Mouse (Mus musculus) forebrain, embryonic 14.5 days (tissue): ENCODE data around the gene Myl10. TPM values are rescaled to one million over a fixed set of nuclear protein-coding genes. Genes with fewer than 3 reads are reported as not detected.

Source experiments
- ATAC-seq: fragments of 200-750 bp; cut with Nextera tagmentation; 2 replicates; pipeline ENCODE4 v1.8.0; 2017; ENCODE audit warnings: mild to moderate bottlenecking, moderate library complexity
- DNase-seq: peaks from one replicate; pipeline ENCODE4 v3.0.0-alpha.2; 2015; ENCODE audit warnings: low spot score
- H3K27ac ChIP-seq: fragments of 300-500 bp; sonication (generic); 2 replicates; pipeline ENCODE4 v1.5.1; 2014; ENCODE audit warnings: low read depth, mild to moderate bottlenecking, control low read depth, low read length, moderate library complexity
- H3K27me3 ChIP-seq: fragments of 300-500 bp; sonication (generic); replicated peaks from 2 replicates; pipeline ENCODE4 v1.6.1; 2014; ENCODE audit warnings: low read length, control low read depth, mixed read lengths; ENCODE audit not compliant: control insufficient read depth, insufficient read depth
- H3K36me3 ChIP-seq: fragments of 300-500 bp; sonication (generic); 2 replicates; pipeline ENCODE4 v1.6.1; 2014; ENCODE audit warnings: low read length, control low read depth; ENCODE audit not compliant: control insufficient read depth, insufficient read depth
- H3K4me1 ChIP-seq: fragments of 300-500 bp; sonication (generic); 2 replicates; pipeline ENCODE4 v1.6.1; 2014; ENCODE audit warnings: antibody characterized with exemption, low read length, control low read depth; ENCODE audit not compliant: control insufficient read depth, insufficient read depth
- H3K4me2 ChIP-seq: fragments of 300-500 bp; sonication (generic); 2 replicates; pipeline ENCODE4 v1.6.1; 2014; ENCODE audit warnings: mild to moderate bottlenecking, control low read depth, low read length
- H3K4me3 ChIP-seq: fragments of 300-500 bp; sonication (generic); 2 replicates; pipeline ENCODE4 v1.5.1; 2014; ENCODE audit warnings: low read depth, low read length, control low read depth
- H3K9ac ChIP-seq: fragments of 300-500 bp; sonication (generic); 2 replicates; pipeline ENCODE4 v1.6.1; 2014; ENCODE audit warnings: mild to moderate bottlenecking, low read length, control low read depth, moderate library complexity
- H3K9me3 ChIP-seq: fragments of 300-500 bp; sonication (generic); replicated peaks from 2 replicates; pipeline ENCODE4 v1.6.1; 2016; ENCODE audit warnings: low read length, control low read depth, mixed read lengths; ENCODE audit not compliant: control insufficient read depth
- WGBS: fragments of 180-500 bp; shearing (Covaris S2); extraction: QIAGEN DNeasy Blood & Tissue Kit; methylation state at CpG from one replicate; pipeline ENCODE4 v1.1.7; 2014; 5-methylcytosine and 5-hydroxymethylcytosine counted together
- polyA plus RNA-seq: library from polyadenylated mRNA; unstranded; fragments of >200 nt; fragmentation: Nextera tagmentation; extraction: Ambion mirVana; gene quantifications from 2 replicates; pipeline ENCODE4 v1.2.1, GENCODE M21; 2014

Myl10 gene
- polyA plus RNA-seq, 1 experiment from 2014 or later = not detected

DNA sequence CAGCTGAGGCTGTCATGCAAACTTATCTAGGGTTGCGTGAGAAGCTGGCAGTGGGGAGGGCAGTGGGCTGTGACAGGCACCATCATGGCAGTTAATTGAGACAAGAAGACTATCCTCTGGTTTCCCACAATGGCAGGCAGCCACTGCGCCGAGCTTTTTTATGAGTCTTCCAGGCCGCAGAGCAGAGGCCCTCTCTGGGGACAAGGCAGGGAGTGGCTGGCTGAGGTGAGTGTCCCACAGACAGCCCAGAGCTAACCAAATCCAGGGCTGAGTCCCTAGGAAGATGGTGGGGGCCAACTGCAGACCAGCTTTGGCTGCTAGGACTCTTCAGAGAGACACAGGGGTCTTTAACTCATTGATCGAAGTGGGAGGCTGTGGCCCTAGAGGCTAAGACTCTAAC lies 3.6 kb downstream of the Myl10 start:
- no peak for ATAC-seq
- Histone ChIP-seq H3K27me3 (no peaks in the 10 kb centered on the region), H3K27ac (no peak overlapping the region), H3K4me3 (no peak overlapping the region), H3K36me3 (no peaks in the 10 kb centered on the region), H3K4me2 (no peak overlapping the region), H3K4me1 (no peaks in the 10 kb centered on the region), H3K9me3 (no peaks in the 10 kb centered on the region), H3K9ac (no peak overlapping the region)
- DNase-seq = no peak
- WGBS = 87% methylated on average over 5 of the region's 5 CpGs

- Histone ChIP-seq H3K4me2 (no peak overlapping the region), H3K4me3 (no peak overlapping the region), H3K9me3 (no peaks in the 10 kb centered on the region), H3K4me1 (no peaks in the 10 kb centered on the region), H3K27me3 (no peaks in the 10 kb centered on the region), H3K9ac (no peak overlapping the region), H3K36me3 (no peaks in the 10 kb centered on the region), H3K27ac (no peak overlapping the region)
- 78% methylated on average over 9 of the region's 9 CpGs for WGBS
- DNase-seq (no peak), ATAC-seq (no peak)
These were observed 4.7 kb downstream of the Myl10 start for GRCm38 (mm10) chr5:136697618-136698017.

GRCm38 (mm10) chr5:136702159-136702725 lies 9.3 kb downstream of the Myl10 start:
- no peak for DNase-seq
- no peak for ATAC-seq
- no peak overlapping the region for H3K4me2 ChIP-seq
- no peaks in the 10 kb centered on the region for H3K27me3 ChIP-seq
- no peak overlapping the region for H3K27ac ChIP-seq
- no peaks in the 10 kb centered on the region; the same call in 1 of the 2 replicates for H3K9me3 ChIP-seq
- H3K4me3 ChIP-seq = no peak overlapping the region
- no peaks in the 10 kb centered on the region for H3K36me3 ChIP-seq
- no peak overlapping the region for H3K9ac ChIP-seq
- no peaks in the 10 kb centered on the region for H3K4me1 ChIP-seq
- 86% methylated on average over 3 of the region's 3 CpGs for WGBS

DNA sequence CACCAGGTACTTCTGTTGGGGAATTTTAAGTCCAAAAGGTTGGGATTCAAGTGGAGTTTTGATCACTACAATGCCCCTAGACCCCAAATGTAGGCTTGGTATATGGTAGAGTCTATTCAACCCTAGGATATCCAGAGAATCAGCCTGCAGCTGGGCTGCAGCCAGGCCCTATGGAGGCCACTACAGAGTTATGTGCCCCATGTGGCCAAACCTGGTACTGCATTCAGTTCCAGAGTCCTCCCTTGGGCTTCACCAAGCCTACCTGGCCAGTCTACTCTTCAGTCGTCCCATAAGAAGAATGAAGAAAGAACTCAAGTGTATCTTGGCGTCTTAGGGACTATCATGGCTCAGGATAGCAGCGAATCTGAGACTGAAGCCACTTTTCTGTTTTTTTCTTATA lies 10.8 kb downstream of the Myl10 start:
- H3K27ac ChIP-seq = no peak overlapping the region
- H3K9ac ChIP-seq = no peak overlapping the region
- DNase-seq = peak; percentile 54
- H3K9me3 ChIP-seq = no peaks in the 10 kb centered on the region; the same call in 1 of the 2 replicates
- H3K36me3 ChIP-seq = no peaks in the 10 kb centered on the region
- no peaks in the 10 kb centered on the region for H3K4me1 ChIP-seq
- H3K27me3 ChIP-seq = no peaks in the 10 kb centered on the region
- no peak for ATAC-seq
- H3K4me3 ChIP-seq = no peak overlapping the region
- no peak overlapping the region for H3K4me2 ChIP-seq
- 43% methylated on average over 3 of the region's 3 CpGs for WGBS

DNA sequence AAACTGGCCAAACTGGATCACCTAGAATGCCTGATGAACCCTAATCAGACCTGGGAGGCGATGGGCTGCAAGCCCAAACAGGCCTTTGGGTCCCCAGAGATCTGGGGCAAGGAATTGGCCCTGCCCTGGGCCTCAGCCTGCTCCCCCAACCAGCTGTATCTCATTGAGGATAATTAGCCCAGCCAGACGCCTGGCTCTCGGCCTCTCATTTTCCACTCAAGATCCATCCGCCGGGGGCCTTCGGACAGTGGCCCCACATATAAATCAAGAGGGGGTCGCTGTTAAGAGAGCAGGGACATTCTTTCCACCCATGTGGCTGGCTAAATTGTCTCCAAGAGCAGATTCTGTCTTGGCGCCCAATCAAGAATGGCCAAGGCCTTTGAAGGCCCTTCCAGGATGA lies 11.2 kb downstream of the Myl10 start:
- no peak overlapping the region for H3K27ac ChIP-seq
- no peak for DNase-seq
- no peaks in the 10 kb centered on the region for H3K36me3 ChIP-seq
- H3K4me2 ChIP-seq = no peak overlapping the region
- WGBS = 83% methylated on average over 8 of the region's 8 CpGs
- no peak overlapping the region for H3K9ac ChIP-seq
- H3K27me3 ChIP-seq = no peaks in the 10 kb centered on the region
- H3K9me3 ChIP-seq = no peaks in the 10 kb centered on the region; the same call in 1 of the 2 replicates
- no peaks in the 10 kb centered on the region for H3K4me1 ChIP-seq
- no peak overlapping the region for H3K4me3 ChIP-seq
- ATAC-seq = no peak

DNA sequence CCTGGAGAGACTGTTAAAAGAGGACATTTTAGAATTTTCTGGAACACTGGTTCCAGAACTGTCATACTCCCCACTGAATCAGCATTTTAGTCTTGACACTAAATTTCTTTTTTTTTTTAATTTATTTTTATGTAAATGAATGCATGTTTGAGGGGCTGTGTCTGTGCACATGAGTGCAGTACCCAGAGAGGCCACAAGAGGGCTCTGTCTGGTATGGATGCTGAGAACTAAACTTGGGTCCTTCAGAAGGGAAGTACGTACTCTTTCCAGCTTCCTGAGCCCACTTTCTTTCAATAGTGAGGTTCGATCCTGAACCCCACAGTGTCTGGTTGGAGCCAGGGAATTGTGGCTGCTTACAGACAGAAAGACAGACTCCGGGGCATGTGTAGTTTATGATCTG lies 12.6 kb downstream of the Myl10 start:
- peaks cover under 1% of the 10 kb centered on the region; the same call in 1 of the 2 replicates for H3K4me1 ChIP-seq
- ATAC-seq = no peak
- no peak overlapping the region for H3K9ac ChIP-seq
- no peaks in the 10 kb centered on the region for H3K27me3 ChIP-seq
- no peak overlapping the region for H3K4me3 ChIP-seq
- H3K36me3 ChIP-seq = no peaks in the 10 kb centered on the region
- DNase-seq = no peak
- 97% methylated on average over 3 of the region's 3 CpGs for WGBS
- no peak overlapping the region for H3K4me2 ChIP-seq
- no peaks in the 10 kb centered on the region; the same call in 1 of the 2 replicates for H3K9me3 ChIP-seq
- no peak overlapping the region for H3K27ac ChIP-seq

- H3K4me3 ChIP-seq = no peak overlapping the region
- no peak overlapping the region for H3K4me2 ChIP-seq
- no peak overlapping the region for H3K9ac ChIP-seq
- H3K27ac ChIP-seq = no peak overlapping the region
- peak; percentile 91 for DNase-seq
- H3K9me3 ChIP-seq = no peaks in the 10 kb centered on the region; the same call in 1 of the 2 replicates
- no peaks in the 10 kb centered on the region for H3K36me3 ChIP-seq
- H3K27me3 ChIP-seq = no peaks in the 10 kb centered on the region
- peaks cover 4% of the 10 kb centered on the region; the same call in 1 of the 2 replicates for H3K4me1 ChIP-seq
- 2% methylated on average over 9 of the region's 9 CpGs for WGBS
- ATAC-seq = peak; percentile 57; the same call in 1 of the 2 replicates
These were observed 13.9 kb downstream of the Myl10 start for GRCm38 (mm10) chr5:136706803-136707202.

DNA sequence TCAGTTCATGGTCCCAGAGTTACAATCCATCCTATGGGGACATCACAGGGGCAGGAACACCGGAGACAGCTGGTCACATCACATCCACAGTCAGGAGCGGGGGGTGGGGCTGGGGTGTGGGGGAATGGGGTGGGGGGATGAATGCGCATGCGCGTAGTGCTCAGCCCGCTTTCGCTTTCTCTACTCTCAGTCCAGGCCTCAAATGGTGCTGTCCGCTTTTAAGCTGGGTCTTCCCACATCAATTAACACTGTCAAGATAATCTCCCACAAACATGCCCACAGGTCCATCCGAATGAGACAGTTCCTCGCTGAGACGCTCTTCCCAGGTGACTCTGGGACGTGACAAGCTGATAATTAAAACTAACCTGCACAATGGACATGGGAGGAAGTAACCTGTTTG lies 15.2 kb downstream of the Myl10 start:
- no peaks in the 10 kb centered on the region; the same call in 1 of the 2 replicates for H3K9me3 ChIP-seq
- no peak overlapping the region for H3K4me3 ChIP-seq
- WGBS = 77% methylated on average over 12 of the region's 12 CpGs
- H3K4me1 ChIP-seq = peaks cover 4% of the 10 kb centered on the region; the same call in 1 of the 2 replicates
- H3K4me2 ChIP-seq = no peak overlapping the region
- DNase-seq (no peak), ATAC-seq (no peak)
- no peak overlapping the region for H3K27ac ChIP-seq
- no peaks in the 10 kb centered on the region for H3K27me3 ChIP-seq
- no peak overlapping the region for H3K9ac ChIP-seq
- H3K36me3 ChIP-seq = no peaks in the 10 kb centered on the region

DNA sequence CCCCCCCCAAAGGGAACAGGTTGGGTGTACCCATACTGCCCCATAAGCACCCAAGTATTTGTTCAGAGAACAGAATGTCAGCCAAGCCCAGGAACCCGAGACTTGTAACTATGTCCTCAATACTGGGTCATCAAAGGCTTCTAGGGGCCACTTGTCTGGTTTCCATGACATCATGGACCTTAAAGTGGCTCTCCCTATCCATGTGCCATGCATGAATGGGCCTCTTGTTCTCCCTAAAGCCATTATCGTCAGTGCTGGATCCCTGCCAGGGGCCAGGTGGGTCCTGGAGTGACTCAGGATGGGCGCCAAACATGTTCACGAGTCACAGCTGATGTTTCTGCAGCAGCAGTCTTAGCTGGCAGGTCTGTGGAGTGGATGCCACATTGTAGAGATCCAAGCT lies 17.8 kb downstream of the Myl10 start:
- 18% methylated on average over 4 of the region's 4 CpGs for WGBS
- no peak overlapping the region for H3K9ac ChIP-seq

More for the DNA sequence above, 17.8 kb downstream of the Myl10 start:
- DNase-seq = peak; percentile 41
- no peak overlapping the region for H3K27ac ChIP-seq
- H3K27me3 ChIP-seq = no peaks in the 10 kb centered on the region
- H3K4me3 ChIP-seq = no peak overlapping the region
- no peak for ATAC-seq
- H3K36me3 ChIP-seq = no peaks in the 10 kb centered on the region
- peaks cover 11% of the 10 kb centered on the region for H3K4me1 ChIP-seq
- no peak overlapping the region for H3K4me2 ChIP-seq
- H3K9me3 ChIP-seq = no peaks in the 10 kb centered on the region; the same call in 1 of the 2 replicates
